Mouse (Mus musculus) cerebellum, adult 2 months (tissue): ENCODE data around the gene Pnrc1.

Experiments
- CTCF ChIP-seq: fragments of 200-500 bp; IDR thresholded peaks from 2 replicates; pipeline ENCODE4 v1.5.1; 2011; ENCODE audit warnings: low read depth, mild to moderate bottlenecking, control low read depth, low read length, moderate library complexity, borderline replicate concordance; ENCODE audit not compliant: insufficient read depth
- POLR2A ChIP-seq: fragments of 200-500 bp; IDR thresholded peaks from 2 replicates; pipeline ENCODE4 v1.6.1; 2011; ENCODE audit warnings: low read length, control low read depth, borderline replicate concordance; ENCODE audit not compliant: insufficient read depth

DNA sequence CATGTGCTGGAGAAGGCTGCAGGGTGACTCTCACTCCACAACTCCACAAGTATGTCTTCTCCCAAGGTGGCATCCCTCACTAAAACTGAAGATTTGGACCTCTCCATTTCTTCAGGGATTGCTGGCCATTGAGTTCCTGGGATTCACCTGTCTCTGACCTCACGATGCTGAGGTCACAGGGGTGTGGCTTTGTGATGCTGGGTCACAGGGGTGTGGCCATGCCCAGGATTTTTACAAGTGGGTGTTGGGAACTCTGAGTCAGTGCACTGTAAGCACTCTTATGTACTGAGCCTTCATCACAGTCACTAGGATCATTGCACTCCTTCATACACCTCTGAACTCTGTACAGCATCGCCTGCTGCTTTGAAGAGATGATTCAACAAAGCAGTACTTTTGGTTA, 82.4 kb downstream of the Pnrc1 start:
- TF ChIP-seq CTCF (no peak), POLR2A (no peak)
